Mouse (Mus musculus): ENCODE data around the gene Wdr93. TPM values are rescaled to one million over a fixed set of nuclear protein-coding genes. Genes with fewer than 3 reads are reported as not detected.

The Wdr93 gene
- polyA plus RNA-seq, 1 experiment from 2014 or later = 0.17 TPM

DNA sequence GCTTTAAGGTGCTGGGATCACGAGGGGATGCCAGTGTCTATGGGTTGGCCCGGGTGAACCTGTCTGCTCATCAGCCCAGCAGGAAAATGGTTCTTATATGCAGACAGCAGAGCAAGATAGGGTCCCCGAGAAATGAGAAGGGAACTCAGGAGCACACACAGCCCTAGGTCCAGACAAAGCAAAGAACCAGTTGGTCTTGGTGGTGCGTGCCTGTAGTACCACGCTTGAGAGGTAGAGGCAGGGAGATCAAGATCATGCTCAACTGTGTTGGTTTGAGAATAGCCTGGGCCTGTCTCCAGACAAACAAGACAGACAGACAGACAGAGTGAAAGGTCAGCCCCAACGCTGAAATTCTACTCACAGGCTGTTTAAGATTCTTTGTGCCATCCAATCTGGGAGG is 56.5 kb downstream of the Wdr93 start:
- DNase-seq (no peak), ATAC-seq (ENCODE audit: insufficient read depth) (no peak)
- Histone ChIP-seq H3K4me3 (ENCODE audit: low read depth, low read length) (no peak overlapping the region), H3K9me3 (ENCODE audit: low read depth, low read length) (no peaks in the 10 kb centered on the region), H3K36me3 (ENCODE audit: insufficient read depth) (no peaks in the 10 kb centered on the region), H3K27me3 (ENCODE audit: insufficient read depth, low read length) (peaks cover under 1% of the 10 kb centered on the region; the same call in 1 of the 2 replicates), H3K4me1 (ENCODE audit: insufficient read depth) (no peaks in the 10 kb centered on the region), H3K9ac (no peak overlapping the region), H3K4me2 (no peak overlapping the region), H3K27ac (ENCODE audit: low read depth) (no peak overlapping the region)
- 0 out of 2 replicates have a peak, but pooled peaks have one; percentile 2 for TF ChIP-seq CTCF (IDR thresholded peaks at IDR 0.05; ENCODE audit: low read depth)
- 69% methylated on average over 6 of the region's 6 CpGs for WGBS

DNA sequence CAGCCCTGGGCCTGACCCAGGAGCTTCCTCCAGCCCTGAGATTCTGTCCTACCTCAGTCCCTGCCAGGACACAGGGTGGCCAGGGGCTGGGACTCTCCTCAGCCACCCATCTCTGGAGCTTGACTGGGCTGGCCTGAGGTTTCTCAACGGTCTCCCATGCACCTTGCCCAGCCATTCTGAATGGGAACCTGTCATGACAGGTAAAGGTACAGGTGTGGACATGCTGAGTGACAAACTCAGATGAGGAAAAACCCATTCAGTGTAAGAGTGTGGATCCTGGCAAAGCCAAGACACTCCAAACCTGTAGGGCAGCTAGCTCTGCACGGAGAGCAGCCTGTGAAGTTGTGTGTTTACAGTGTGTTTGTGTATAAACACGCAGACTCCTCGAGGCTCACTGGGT is 57.4 kb downstream of the Wdr93 start:
- WGBS = 60% methylated on average over 4 of the region's 4 CpGs
- Histone ChIP-seq H3K4me1 (ENCODE audit: insufficient read depth) (no peaks in the 10 kb centered on the region), H3K9me3 (ENCODE audit: low read depth, low read length) (no peaks in the 10 kb centered on the region), H3K4me3 (ENCODE audit: low read depth, low read length) (no peak overlapping the region), H3K4me2 (no peak overlapping the region), H3K27me3 (ENCODE audit: insufficient read depth, low read length) (no peaks in the 10 kb centered on the region), H3K27ac (ENCODE audit: low read depth) (no peak overlapping the region), H3K9ac (no peak overlapping the region), H3K36me3 (ENCODE audit: insufficient read depth) (no peaks in the 10 kb centered on the region)
- DNase-seq (no peak), ATAC-seq (ENCODE audit: insufficient read depth) (no peak)
- no peak for TF ChIP-seq CTCF (IDR thresholded peaks at IDR 0.05; ENCODE audit: low read depth)

DNA sequence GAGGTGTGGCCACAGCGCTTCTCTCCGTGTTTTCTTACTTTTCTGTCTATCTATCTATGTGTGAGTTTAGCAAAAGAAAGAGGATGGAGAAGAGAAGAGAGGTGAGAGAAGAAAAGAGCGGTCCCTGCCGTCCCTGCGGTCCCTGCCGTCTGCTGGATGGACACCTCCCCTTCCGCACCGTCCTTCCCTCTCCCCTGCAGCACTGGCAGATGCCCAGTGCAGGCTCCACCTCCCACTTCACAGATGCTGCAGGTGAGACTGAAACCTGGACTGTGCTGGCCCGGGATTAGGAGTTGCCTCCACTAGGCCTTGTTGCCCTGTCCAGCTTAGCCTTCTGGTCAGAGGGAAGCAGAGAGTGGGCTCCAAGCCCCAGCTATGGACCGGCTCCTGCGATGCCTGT is 58.4 kb downstream of the Wdr93 start:
- TF ChIP-seq CTCF (IDR thresholded peaks at IDR 0.05; ENCODE audit: low read depth) = no peak
- no peak overlapping the region for H3K9ac ChIP-seq
- no peak overlapping the region for H3K4me3 ChIP-seq (ENCODE audit: low read depth, low read length)
- no peak for ATAC-seq (ENCODE audit: insufficient read depth)
- H3K4me1 ChIP-seq (ENCODE audit: insufficient read depth) = no peaks in the 10 kb centered on the region
- DNase-seq = no peak
- no peaks in the 10 kb centered on the region for H3K27me3 ChIP-seq (ENCODE audit: insufficient read depth, low read length)
- WGBS = 54% methylated on average over 11 of the region's 11 CpGs
- H3K4me2 ChIP-seq = no peak overlapping the region
- no peaks in the 10 kb centered on the region for H3K36me3 ChIP-seq (ENCODE audit: insufficient read depth)
- H3K27ac ChIP-seq (ENCODE audit: low read depth) = no peak overlapping the region
- H3K9me3 ChIP-seq (ENCODE audit: low read depth, low read length) = no peaks in the 10 kb centered on the region

DNA sequence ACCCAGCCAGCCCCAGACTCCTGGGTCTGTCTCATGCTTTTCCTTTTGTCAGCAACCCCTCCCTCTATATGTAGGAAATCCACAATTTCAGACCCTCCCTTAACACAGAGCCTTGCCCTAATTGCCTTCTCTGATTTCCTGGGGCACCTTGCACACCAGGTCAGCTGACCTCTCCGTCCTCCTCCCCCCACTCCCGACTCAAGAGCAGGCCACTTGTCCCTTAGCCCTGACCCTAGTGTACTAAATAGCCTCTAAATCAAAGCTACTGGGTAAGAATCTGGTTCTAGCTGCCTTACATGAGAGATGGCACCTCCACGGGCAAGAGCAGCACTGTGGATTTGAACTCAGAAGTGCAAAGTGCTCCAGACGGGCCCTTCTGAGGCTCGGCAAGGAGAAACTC is 59.1 kb downstream of the Wdr93 start:
- DNase-seq (no peak), ATAC-seq (ENCODE audit: insufficient read depth) (no peak)
- 40% methylated on average over 5 of the region's 5 CpGs for WGBS
- H3K9ac ChIP-seq = no peak overlapping the region
- no peaks in the 10 kb centered on the region for H3K27me3 ChIP-seq (ENCODE audit: insufficient read depth, low read length)
- H3K27ac ChIP-seq (ENCODE audit: low read depth) = no peak overlapping the region
- H3K9me3 ChIP-seq (ENCODE audit: low read depth, low read length) = no peaks in the 10 kb centered on the region
- no peak overlapping the region for H3K4me2 ChIP-seq
- no peak overlapping the region for H3K4me3 ChIP-seq (ENCODE audit: low read depth, low read length)
- H3K36me3 ChIP-seq (ENCODE audit: insufficient read depth) = no peaks in the 10 kb centered on the region
- H3K4me1 ChIP-seq (ENCODE audit: insufficient read depth) = no peaks in the 10 kb centered on the region
- TF ChIP-seq CTCF (IDR thresholded peaks at IDR 0.05; ENCODE audit: low read depth) = no peak

DNA sequence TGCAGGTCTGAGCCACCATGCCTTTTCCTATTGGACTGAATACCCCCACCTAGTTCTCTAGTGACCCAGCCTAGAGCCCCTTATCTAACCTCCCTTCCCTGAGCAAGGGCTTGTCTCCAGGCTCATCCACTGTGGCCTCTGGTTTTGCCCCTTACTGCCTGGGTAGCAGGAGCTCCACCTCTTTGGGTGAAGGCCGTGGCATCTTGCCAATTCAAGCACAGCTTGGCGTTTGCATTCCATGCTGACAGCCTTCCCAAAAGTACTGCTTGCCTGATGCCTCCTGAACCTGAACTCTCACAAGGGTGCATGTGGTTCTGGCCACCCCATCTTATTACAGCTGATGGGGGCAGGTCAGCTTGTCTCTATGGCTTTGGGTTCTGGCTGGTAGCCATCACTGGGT is 60.9 kb downstream of the Wdr93 start:
- Histone ChIP-seq H3K9ac (no peak overlapping the region), H3K4me3 (ENCODE audit: low read depth, low read length) (no peak overlapping the region), H3K36me3 (ENCODE audit: insufficient read depth) (no peaks in the 10 kb centered on the region), H3K4me2 (no peak overlapping the region), H3K9me3 (ENCODE audit: low read depth, low read length) (no peaks in the 10 kb centered on the region), H3K27ac (ENCODE audit: low read depth) (no peak overlapping the region), H3K4me1 (ENCODE audit: insufficient read depth) (no peaks in the 10 kb centered on the region), H3K27me3 (ENCODE audit: insufficient read depth, low read length) (no peaks in the 10 kb centered on the region)
- no peak for TF ChIP-seq CTCF (IDR thresholded peaks at IDR 0.05; ENCODE audit: low read depth)
- DNase-seq (peak; percentile 69), ATAC-seq (ENCODE audit: insufficient read depth) (no peak)
- WGBS = 24% methylated on average over 2 of the region's 2 CpGs

DNA sequence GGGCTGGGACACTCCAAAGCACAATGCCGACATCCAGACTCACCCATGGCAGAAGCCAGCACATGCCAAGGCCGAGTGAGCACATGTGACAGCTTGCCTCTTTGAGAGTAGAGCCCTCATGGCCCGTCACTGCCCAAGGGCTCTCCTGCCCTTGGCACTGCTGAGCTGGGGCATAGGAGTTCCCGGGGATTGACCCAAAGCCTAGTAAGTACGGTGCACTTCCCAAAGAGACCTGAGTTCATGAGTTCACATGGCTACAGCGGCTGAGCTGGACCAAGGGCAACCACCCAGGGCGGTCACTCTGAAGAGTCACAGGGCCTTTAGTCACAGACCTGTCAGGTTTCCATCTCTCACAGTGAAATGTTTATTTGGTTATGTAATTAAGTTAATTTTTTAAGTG is 65.6 kb downstream of the Wdr93 start:
- DNase-seq (no peak), ATAC-seq (ENCODE audit: insufficient read depth) (no peak)
- H3K27me3 ChIP-seq (ENCODE audit: insufficient read depth, low read length) = peaks cover 26% of the 10 kb centered on the region
- H3K9me3 ChIP-seq (ENCODE audit: low read depth, low read length) = no peaks in the 10 kb centered on the region
- H3K4me2 ChIP-seq = no peak overlapping the region
- no peak overlapping the region for H3K4me3 ChIP-seq (ENCODE audit: low read depth, low read length)
- no peak overlapping the region for H3K27ac ChIP-seq (ENCODE audit: low read depth)
- TF ChIP-seq CTCF (IDR thresholded peaks at IDR 0.05; ENCODE audit: low read depth) = no peak
- H3K4me1 ChIP-seq (ENCODE audit: insufficient read depth) = no peaks in the 10 kb centered on the region
- no peaks in the 10 kb centered on the region for H3K36me3 ChIP-seq (ENCODE audit: insufficient read depth)
- H3K9ac ChIP-seq = no peak overlapping the region
- 71% methylated on average over 7 of the region's 7 CpGs for WGBS

DNA sequence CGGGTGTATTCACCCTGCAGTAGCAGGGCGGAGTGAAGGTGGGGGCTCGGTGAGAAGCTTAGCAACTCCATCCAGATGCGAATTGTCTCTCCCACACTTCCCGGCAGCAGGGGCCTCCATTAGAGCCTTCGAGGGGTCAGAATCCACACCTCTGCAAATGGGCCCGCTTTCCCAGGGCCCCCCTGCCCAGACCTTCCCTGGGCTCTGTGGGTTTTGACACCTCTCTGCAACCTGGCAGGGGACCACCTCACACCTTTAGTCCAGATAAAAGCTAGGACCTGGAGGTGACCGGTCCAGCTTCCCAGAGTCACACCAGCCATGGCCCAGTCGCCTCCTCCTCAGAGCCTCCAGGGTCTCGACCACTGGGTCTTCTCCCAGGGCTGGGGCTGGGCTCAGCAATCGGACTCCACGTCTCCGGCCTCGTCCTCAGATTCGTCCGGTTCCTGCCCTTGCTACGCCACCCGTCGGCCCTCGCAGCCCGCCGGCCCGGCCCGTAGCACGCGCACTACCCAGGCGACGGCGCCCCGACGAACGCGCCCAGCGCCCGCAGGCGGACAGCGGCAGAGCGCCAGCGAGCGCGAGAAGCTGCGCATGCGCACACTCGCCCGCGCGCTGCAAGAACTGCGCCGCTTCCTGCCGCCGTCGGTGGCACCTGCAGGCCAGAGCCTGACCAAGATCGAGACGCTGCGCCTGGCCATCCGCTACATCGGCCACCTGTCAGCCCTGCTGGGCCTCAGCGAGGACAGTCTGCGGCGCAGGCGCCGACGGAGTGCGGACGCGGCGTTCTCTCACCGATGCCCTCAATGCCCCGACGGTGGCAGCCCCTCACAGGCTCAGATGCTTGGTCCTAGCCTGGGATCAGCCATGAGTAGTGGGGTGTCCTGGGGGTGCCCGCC is 67.9 kb downstream of the Wdr93 start, which contains the start of gene Mesp2:
TSS of gene Mesp2 (plus strand) at position 117 of the 896 bp plus-strand sequence.
- H3K4me3 ChIP-seq (ENCODE audit: low read depth, low read length) = peak within 1 kb of the TSS; percentile 29
- no peaks in the 10 kb centered on the region for H3K9me3 ChIP-seq (ENCODE audit: low read depth, low read length)
- ATAC-seq (ENCODE audit: insufficient read depth) = peak; percentile 65
- 8% methylated on average over 71 of the region's 71 CpGs for WGBS
- no peaks in the 10 kb centered on the region for H3K4me1 ChIP-seq (ENCODE audit: insufficient read depth)
- H3K27me3 ChIP-seq (ENCODE audit: insufficient read depth, low read length) = peaks cover 26% of the 10 kb centered on the region
- H3K36me3 ChIP-seq (ENCODE audit: insufficient read depth) = no peaks in the 10 kb centered on the region
- no peak within 1 kb of the TSS for H3K27ac ChIP-seq (ENCODE audit: low read depth)
- peak; percentile 92 for DNase-seq
- peak within 1 kb of the TSS; percentile 16; the same call in 1 of the 2 replicates for H3K9ac ChIP-seq
- no peak for TF ChIP-seq CTCF (IDR thresholded peaks at IDR 0.05; ENCODE audit: low read depth)
- H3K4me2 ChIP-seq = peak within 1 kb of the TSS; percentile 66

Measured in lung, embryonic 14.5 days (tissue).